Mouse (Mus musculus) thymus, postnatal 14 days (tissue): ENCODE measurements at regions not wholly inside any gene's neighbourhood (a gene's known extent, or its start where the extent isn't known, plus 50 kb on each side); places are given as distances from the start of the nearest gene placed in this dataset.

ENCODE experiments used
- DNase-seq: peaks from one replicate; pipeline ENCODE4 v3.0.0; 2021

- no peak for DNase-seq
Measured at GRCm38 (mm10) chr9:40617676-40618062, 52.7 kb upstream of the Gm21915 start.

GRCm38 (mm10) chr9:40617036-40617675, 53.3 kb upstream of the Gm21915 start:
- DNase-seq: no peak

GRCm38 (mm10) chr9:40616426-40617035, 53.9 kb upstream of the Gm21915 start:
- peak; percentile 52 for DNase-seq

- no peak for DNase-seq
Measured at GRCm38 (mm10) chr9:40615891-40616290, 54.5 kb upstream of the Gm21915 start.

GRCm38 (mm10) chr9:40614071-40614470, 56.3 kb upstream of the Gm21915 start:
- no peak for DNase-seq

- DNase-seq: no peak
Measured at GRCm38 (mm10) chr9:40613182-40613581, 57.2 kb upstream of the Gm21915 start.

- no peak for DNase-seq
Measured at GRCm38 (mm10) chr9:40612755-40613154, 57.7 kb upstream of the Gm21915 start.

- no peak for DNase-seq
Measured at GRCm38 (mm10) chr9:40612312-40612711, 58.1 kb upstream of the Gm21915 start.

GRCm38 (mm10) chr9:40611626-40612025, 58.8 kb upstream of the Gm21915 start:
- DNase-seq: no peak

GRCm38 (mm10) chr9:40608596-40608995, 61.8 kb upstream of the Gm21915 start:
- DNase-seq: no peak

GRCm38 (mm10) chr9:40607941-40608340, 62.5 kb upstream of the Gm21915 start:
- no peak for DNase-seq

- DNase-seq: no peak
Measured at GRCm38 (mm10) chr9:40603521-40603920, 66.9 kb upstream of the Gm21915 start.

- no peak for DNase-seq
Measured at GRCm38 (mm10) chr9:40598431-40598831, 67.2 kb upstream of the Gramd1b start.

- DNase-seq: no peak
Measured at GRCm38 (mm10) chr9:40587421-40587820, 56.2 kb upstream of the Gramd1b start.

- DNase-seq: no peak
Measured at GRCm38 (mm10) chr9:40586581-40586980, 55.4 kb upstream of the Gramd1b start.

GRCm38 (mm10) chr9:40583554-40583953, 52.4 kb upstream of the Gramd1b start:
- DNase-seq: peak; percentile 57

GRCm38 (mm10) chr9:40581854-40582253, 50.7 kb upstream of the Gramd1b start:
- no peak for DNase-seq
